Mouse (Mus musculus): ENCODE results near the gene Ube2d3.

Gene Ube2d3

GRCm38 (mm10) chr3:135437758-135438495 lies at the start of gene Ube2d3:
TSS of gene Ube2d3 (plus strand) at chr3:135438149.
- peak; percentile 100 for DNase-seq

GRCm38 (mm10) chr3:135393186-135393585 lies 44.8 kb upstream of the Ube2d3 start:
- DNase-seq = no peak

GRCm38 (mm10) chr3:135395085-135395484 lies 42.9 kb upstream of the Ube2d3 start:
- DNase-seq = no peak

- DNase-seq = no peak
Observed at GRCm38 (mm10) chr3:135396081-135396480, 41.9 kb upstream of the Ube2d3 start.

GRCm38 (mm10) chr3:135397112-135397511 lies 40.8 kb upstream of the Ube2d3 start:
- DNase-seq = no peak

- peak; percentile 80 for DNase-seq
Observed at GRCm38 (mm10) chr3:135402201-135402658, 35.7 kb upstream of the Ube2d3 start.

GRCm38 (mm10) chr3:135403211-135403610 lies 34.7 kb upstream of the Ube2d3 start:
- no peak for DNase-seq

- DNase-seq = no peak
Observed at GRCm38 (mm10) chr3:135403856-135404255, 34.1 kb upstream of the Ube2d3 start.

GRCm38 (mm10) chr3:135404599-135404998 lies 33.4 kb upstream of the Ube2d3 start:
- DNase-seq = no peak

GRCm38 (mm10) chr3:135407351-135407750 lies 30.6 kb upstream of the Ube2d3 start:
- no peak for DNase-seq

- DNase-seq = no peak
Observed at GRCm38 (mm10) chr3:135409219-135409618, 28.7 kb upstream of the Ube2d3 start.

- no peak for DNase-seq
Observed at GRCm38 (mm10) chr3:135411056-135411455, 26.9 kb upstream of the Ube2d3 start.

GRCm38 (mm10) chr3:135411824-135412223 lies 26.1 kb upstream of the Ube2d3 start:
- DNase-seq = no peak

- DNase-seq = no peak
Observed at GRCm38 (mm10) chr3:135417245-135417644, 20.7 kb upstream of the Ube2d3 start.

- DNase-seq = no peak
Observed at GRCm38 (mm10) chr3:135417799-135418198, 20.1 kb upstream of the Ube2d3 start.

GRCm38 (mm10) chr3:135420542-135421309 lies 17.2 kb upstream of the Ube2d3 start:
- no peak for DNase-seq

- DNase-seq = no peak
Observed at GRCm38 (mm10) chr3:135421310-135421594, 16.7 kb upstream of the Ube2d3 start.

GRCm38 (mm10) chr3:135422232-135422855 lies 15.6 kb upstream of the Ube2d3 start:
- DNase-seq = no peak

GRCm38 (mm10) chr3:135422856-135423607 lies 14.9 kb upstream of the Ube2d3 start:
- peak; percentile 90 for DNase-seq

GRCm38 (mm10) chr3:135423608-135424212 lies 14.2 kb upstream of the Ube2d3 start, which contains the start of gene Cisd2:
TSS of gene Cisd2 (minus strand) at chr3:135423925.
- no peak for DNase-seq

- peak; percentile 46 for DNase-seq
Observed at GRCm38 (mm10) chr3:135436901-135437616, 890 bp upstream of the Ube2d3 start.

GRCm38 (mm10) chr3:135438531-135438912 lies 573 bp downstream of the Ube2d3 start:
- peak; percentile 97 for DNase-seq
